Mouse (Mus musculus) CH12.LX (cell line): ENCODE measurements around the gene 6030468B19Rik. TPM values are rescaled to one million over a fixed set of nuclear protein-coding genes. Genes with fewer than 3 reads are reported as not detected.

ENCODE experiments used
- DNase-seq: peaks from one replicate; pipeline ENCODE4 v3.0.0-alpha.2; 2013; ENCODE audit errors: extremely low read depth
- H3K27ac ChIP-seq: 2 replicates; pipeline ENCODE4 v1.5.1; 2012; ENCODE audit warnings: low read depth, mild to moderate bottlenecking, control low read depth, moderate library complexity; ENCODE audit not compliant: insufficient read depth
- H3K27me3 ChIP-seq: replicated peaks from 2 replicates; pipeline ENCODE3; 2012; ENCODE audit warnings: inconsistent platforms
- H3K36me3 ChIP-seq, 2 experiments: replicated peaks in 1 of 2; 2 replicates each; pipeline versions ENCODE3 to v1.6.1; 2012; ENCODE audit warnings: inconsistent platforms in 1 of 2, low read length in 1 of 2, mild to moderate bottlenecking in 1 of 2, mixed read lengths in 1 of 2, moderate library complexity in 1 of 2; ENCODE audit not compliant: control insufficient read depth in 1 of 2, insufficient read depth in 1 of 2
- H3K4me1 ChIP-seq, 2 experiments: 2 replicates each; pipeline ENCODE4 v1.6.1; 2012; ENCODE audit warnings: inconsistent platforms in 1 of 2, moderate library complexity in 1 of 2; ENCODE audit not compliant: insufficient read depth in 2 of 2, control insufficient read depth in 1 of 2
- H3K4me2 ChIP-seq: 2 replicates; pipeline ENCODE4 v1.6.1; 2012; ENCODE audit warnings: low read depth, mild to moderate bottlenecking, control low read depth; ENCODE audit not compliant: poor library complexity, insufficient read depth, severe bottlenecking
- H3K4me3 ChIP-seq, 3 experiments: fragments of 150-350 bp in 1 of 3; sonication (generic) in 1 of 3; replicated peaks in 1 of 3; 2 replicates each; pipeline versions ENCODE3 to v1.5.1; 2011 to 2012; ENCODE audit warnings: low read depth in 2 of 3, low read length in 2 of 3, mild to moderate bottlenecking in 2 of 3, moderate library complexity in 2 of 3, control low read depth in 1 of 3, improper control_type of control experiment in 1 of 3, inconsistent platforms in 1 of 3, mixed read lengths in 1 of 3; ENCODE audit not compliant: poor library complexity in 1 of 3
- H3K79me2 ChIP-seq: replicated peaks from 2 replicates; pipeline ENCODE4 v1.6.1; 2012; ENCODE audit warnings: mild to moderate bottlenecking, moderate library complexity; ENCODE audit not compliant: control insufficient read depth, poor library complexity, insufficient read depth, severe bottlenecking; ENCODE audit errors: extremely low read depth
- H3K9ac ChIP-seq: 2 replicates; pipeline ENCODE4 v1.6.1; 2012; ENCODE audit warnings: low read depth, mild to moderate bottlenecking, control low read depth, moderate library complexity; ENCODE audit not compliant: insufficient read depth
- H3K9me3 ChIP-seq: replicated peaks from 2 replicates; pipeline ENCODE3; 2012; ENCODE audit warnings: low read length, inconsistent platforms, mixed read lengths
- CHD2 ChIP-seq: IDR thresholded peaks from 2 replicates; pipeline ENCODE4 v1.6.1; 2011; ENCODE audit warnings: low read length, improper control_type of control experiment
- CTCF ChIP-seq, 2 experiments: IDR thresholded peaks in 1 of 2; conservative IDR thresholded peaks in 1 of 2; 2 replicates each; pipeline ENCODE4 v1.5.1; 2011 to 2012; ENCODE audit warnings: low read depth in 2 of 2, low read length in 2 of 2, improper control_type of control experiment in 1 of 2, inconsistent platforms in 1 of 2, mild to moderate bottlenecking in 1 of 2, moderate library complexity in 1 of 2
- ELF1 ChIP-seq: IDR thresholded peaks from 2 replicates; pipeline ENCODE4 v1.6.1; 2014; ENCODE audit warnings: low read depth, mild to moderate bottlenecking, inconsistent platforms, low read length, improper control_type of control experiment
- IRF4 ChIP-seq: IDR thresholded peaks from 2 replicates; pipeline ENCODE4 v1.6.1; 2014; ENCODE audit warnings: low read depth, mild to moderate bottlenecking, inconsistent platforms, low read length, improper control_type of control experiment
- JUND ChIP-seq: conservative IDR thresholded peaks from 2 replicates; pipeline ENCODE4 v1.6.1; 2011; ENCODE audit warnings: low read depth, low read length, improper control_type of control experiment
- MAX ChIP-seq: IDR thresholded peaks from 2 replicates; pipeline ENCODE4 v1.6.1; 2011; ENCODE audit warnings: low read length, improper control_type of control experiment
- MAZ ChIP-seq: IDR thresholded peaks from 2 replicates; pipeline ENCODE4 v1.6.1; 2012; ENCODE audit warnings: low read depth, mild to moderate bottlenecking, inconsistent platforms, low read length, improper control_type of control experiment, moderate library complexity
- NRF1 ChIP-seq: IDR thresholded peaks from 2 replicates; pipeline ENCODE4 v1.6.1; 2014; ENCODE audit warnings: low read depth, mild to moderate bottlenecking, inconsistent platforms, low read length, improper control_type of control experiment, moderate library complexity
- POLR2A ChIP-seq: IDR thresholded peaks from 2 replicates; pipeline ENCODE4 v1.6.1; 2011; ENCODE audit warnings: low read depth, mild to moderate bottlenecking, improper control_type of control experiment, low read length
- POLR2AphosphoS2 ChIP-seq: IDR thresholded peaks from 2 replicates; pipeline ENCODE4 v1.6.1; 2011; ENCODE audit warnings: low read depth, low read length, improper control_type of control experiment
- RAD21 ChIP-seq: IDR thresholded peaks from 2 replicates; pipeline ENCODE4 v1.6.1; 2011; ENCODE audit warnings: low read depth, mild to moderate bottlenecking, low read length, improper control_type of control experiment, moderate library complexity
- RCOR1 ChIP-seq: conservative IDR thresholded peaks from 2 replicates; pipeline ENCODE4 v1.6.1; 2012; ENCODE audit warnings: low read depth, mild to moderate bottlenecking, inconsistent platforms, low read length, improper control_type of control experiment
- SMC3 ChIP-seq: IDR thresholded peaks from 2 replicates; pipeline ENCODE4 v1.6.1; 2011; ENCODE audit warnings: low read depth, low read length, improper control_type of control experiment
- USF1 ChIP-seq: IDR thresholded peaks from 2 replicates; pipeline ENCODE4 v1.6.1; 2014; ENCODE audit warnings: low read depth, mild to moderate bottlenecking, inconsistent platforms, low read length, improper control_type of control experiment
- dilution Hi-C: fragments of 300-500 bp; cut with MboI; formaldehyde crosslinking; loops from 2 replicates; pipeline ENCODE4 v1.14.3; 2020; ENCODE audit warnings: low sequenced_read_pairs; ENCODE audit not compliant: extremely low pct_unique_long_range_greater_than_20kb, extremely low pct_ligation_motif_present
- in situ Hi-C: fragments of 300-500 bp; cut with MboI; formaldehyde crosslinking; loops from 3 replicates; pipeline ENCODE4 v1.14.3; 2019; ENCODE audit warnings: low sequenced_read_pairs, low pct_ligation_motif_present, low pct_unique_long_range_greater_than_20kb, mixed read lengths
- polyA plus RNA-seq: library from polyadenylated mRNA; unstranded; fragments of >175 nt; gene quantifications from 2 replicates; pipeline ENCODE4 v1.2.1, GENCODE M21; 2012; ENCODE audit warnings: low read depth; ENCODE audit not compliant: insufficient read length
- total RNA-seq, 2 experiments: library from RNA; depleted of rRNA; stranded (reverse); fragments of 300-350 nt in 1 of 2; fragments of >200 nt in 1 of 2; gene quantifications; 2 replicates each; pipeline ENCODE4 v1.2.3; 2012 to 2014

The 6030468B19Rik gene
- total and polyA plus RNA-seq, 3 experiments: 0.93 to 1.7 (median 1.5) TPM

- Histone ChIP-seq H3K4me2 (no peak overlapping the region), H3K4me3 (no peak overlapping the region), H3K9ac (no peak overlapping the region), H3K27me3 (no peaks in the 10 kb centered on the region), H3K36me3 (peaks cover 1 to 10% of the 10 kb centered on the region in 2 experiments), H3K27ac (no peak overlapping the region), H3K9me3 (no peaks in the 10 kb centered on the region), H3K4me1 (peaks cover 17 to 39% of the 10 kb centered on the region in 2 experiments), H3K79me2 (peaks cover 25% of the 10 kb centered on the region)
- dilution Hi-C loops (no loop called here), in situ Hi-C loops (no loop called here)
- no peak for DNase-seq
- TF ChIP-seq CTCF (conservative IDR thresholded peaks at IDR 0.05 in 1 of 2, IDR thresholded peaks at IDR 0.05 in 1 of 2; ENCODE audit: low read depth in 2 of 2, low read length in 2 of 2) (peak; percentile 26 to 63; a peak in 3 of 4 replicates), IRF4 (no peak), POLR2AphosphoS2 (no peak), SMC3 (peak; percentile 49), ELF1 (no peak), JUND (no peak), RAD21 (peak; percentile 35)
Observed at GRCm38 (mm10) chr11:117846640-117847039, 49.2 kb downstream of the 6030468B19Rik start.

- Histone ChIP-seq H3K79me2 (peaks cover 35% of the 10 kb centered on the region), H3K9ac (peak overlapping the region; percentile 89), H3K4me2 (peak overlapping the region; percentile 68), H3K27me3 (no peaks in the 10 kb centered on the region), H3K27ac (peak overlapping the region; percentile 92), H3K4me1 (peaks cover 10 to 35% of the 10 kb centered on the region in 2 experiments), H3K9me3 (no peaks in the 10 kb centered on the region), H3K36me3 (peaks cover 6 to 21% of the 10 kb centered on the region in 2 experiments), H3K4me3 (peak overlapping the region; percentile 79 to 88 (median 81))
- TF ChIP-seq POLR2A (no peak), MAZ (peak; percentile 8; the same call in 1 of the 2 replicates), RCOR1 (no peak), CTCF (conservative IDR thresholded peaks at IDR 0.05 in 1 of 2, IDR thresholded peaks at IDR 0.05 in 1 of 2; ENCODE audit: low read depth in 2 of 2, low read length in 2 of 2) (no peak), CHD2 (no peak), MAX (no peak), USF1 (no peak), NRF1 (no peak)
- dilution Hi-C loops (no loop called here), in situ Hi-C loops (no loop called here)
- DNase-seq: no peak
Observed at GRCm38 (mm10) chr11:117847593-117848215, 50.2 kb downstream of the 6030468B19Rik start.
